Mouse (Mus musculus): ENCODE measurements around the gene Ltbp1.

Gene Ltbp1

DNA sequence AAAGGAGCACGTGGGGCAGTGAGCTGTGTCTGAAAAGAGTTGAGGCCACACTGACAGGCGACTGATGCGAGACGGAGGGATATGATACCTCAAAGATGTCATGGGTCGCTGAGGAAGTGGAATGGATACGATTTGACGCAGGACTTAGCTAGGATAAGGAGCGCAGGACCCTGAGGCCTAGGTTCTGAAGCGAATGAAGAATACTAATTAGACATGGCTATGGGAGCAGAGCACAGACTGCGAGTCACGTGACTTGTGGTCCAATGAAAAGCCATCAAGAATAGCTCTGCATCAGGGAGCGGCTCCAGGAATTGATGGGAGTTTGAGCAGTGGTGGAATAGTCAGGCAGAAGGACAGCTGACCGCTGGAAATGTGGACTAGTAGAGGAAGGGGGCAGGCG is 433.7 kb downstream of the Ltbp1 start:
- no peak for DNase-seq (ENCODE audit: low spot score)

DNA sequence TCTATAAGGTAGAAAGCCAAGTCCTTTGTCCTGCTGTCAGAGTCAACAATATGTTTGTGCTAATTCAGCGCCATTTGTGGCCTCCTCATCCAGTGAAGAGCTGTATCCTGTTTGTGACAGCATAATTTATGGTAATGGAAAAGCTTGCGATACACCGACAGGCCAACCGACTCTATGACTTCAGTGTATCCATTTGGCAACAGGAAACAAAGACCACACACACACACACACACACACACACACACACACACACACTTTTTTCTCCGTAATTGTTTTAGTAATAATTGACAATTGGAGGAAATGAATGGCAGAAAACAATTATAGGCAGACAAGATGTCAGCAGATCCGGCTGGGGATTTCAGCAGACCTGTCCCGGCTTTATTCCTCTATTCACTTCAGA is 435.3 kb downstream of the Ltbp1 start:
- no peak for DNase-seq (ENCODE audit: low spot score)

- no peak for DNase-seq (ENCODE audit: low spot score)
Observed at GRCm38 (mm10) chr17:75441260-75441830, 436.0 kb downstream of the Ltbp1 start.
